Mouse (Mus musculus): ENCODE measurements around the gene Epb41l2. TPM values are rescaled to one million over a fixed set of nuclear protein-coding genes. Genes with fewer than 3 reads are reported as not detected.

The Epb41l2 gene
- polyA plus RNA-seq, 1 experiment from 2014 or later, result 9.0 TPM

GRCm38 (mm10) chr10:25330094-25330493, 29.5 kb upstream of the Epb41l2 start:
- H3K4me1 ChIP-seq (replicated peaks), result no peaks in the 10 kb centered on the region
- no peaks in the 10 kb centered on the region for H3K27me3 ChIP-seq
- H3K27ac ChIP-seq, result no peak overlapping the region
- 72% methylated on average over 7 of the region's 7 CpGs for WGBS (ENCODE audit: insufficient replicate concordance)
- no peak overlapping the region for H3K4me2 ChIP-seq
- H3K4me3 ChIP-seq (replicated peaks), result no peak overlapping the region
- no peaks in the 10 kb centered on the region for H3K9me3 ChIP-seq (replicated peaks)
- DNase-seq (no peak), ATAC-seq (ENCODE audit: low read depth) (no peak)
- no peaks in the 10 kb centered on the region for H3K36me3 ChIP-seq
- no peak overlapping the region for H3K9ac ChIP-seq

DNA sequence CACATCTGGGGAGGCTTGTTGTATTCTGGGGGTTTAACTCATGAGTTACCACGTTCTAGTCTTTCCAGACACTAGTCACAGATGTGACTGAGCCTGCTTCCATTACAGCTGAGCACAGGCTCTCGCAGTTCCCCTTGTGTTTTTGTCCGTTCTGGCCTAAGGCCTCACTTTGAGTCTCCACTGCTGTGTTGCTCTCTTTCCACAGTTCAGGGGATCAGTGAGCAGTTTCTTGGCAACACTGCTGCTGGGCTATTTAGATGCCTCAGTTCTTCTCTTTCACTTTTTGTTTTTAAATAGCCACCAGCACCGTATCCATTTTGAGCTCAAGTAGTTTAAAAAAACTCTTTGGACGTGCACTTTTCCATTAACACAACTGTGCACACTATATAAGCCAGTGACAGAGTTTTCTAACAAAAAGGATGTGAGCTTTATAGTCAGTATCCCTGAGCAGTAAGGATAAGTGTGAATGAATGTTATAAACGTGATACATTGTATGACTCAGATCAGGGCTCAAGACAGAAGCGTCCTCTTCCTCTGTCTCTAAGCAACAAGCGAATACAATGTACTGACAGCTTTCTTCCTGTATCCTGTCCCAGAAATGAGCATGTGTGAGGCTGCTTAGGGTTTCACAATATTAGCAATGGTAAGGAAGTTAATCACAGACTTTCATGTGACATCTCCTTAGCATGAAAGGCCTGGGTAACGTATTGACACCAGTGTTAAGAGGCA, 28.1 kb upstream of the Epb41l2 start:
- H3K36me3 ChIP-seq, result no peaks in the 10 kb centered on the region
- H3K4me3 ChIP-seq (replicated peaks), result no peak overlapping the region
- H3K4me1 ChIP-seq (replicated peaks), result no peaks in the 10 kb centered on the region
- DNase-seq (no peak), ATAC-seq (ENCODE audit: low read depth) (no peak)
- 62% methylated on average over 9 of the region's 9 CpGs for WGBS (ENCODE audit: insufficient replicate concordance)
- H3K9ac ChIP-seq, result no peak overlapping the region
- no peaks in the 10 kb centered on the region for H3K27me3 ChIP-seq
- no peaks in the 10 kb centered on the region for H3K9me3 ChIP-seq (replicated peaks)
- H3K27ac ChIP-seq, result no peak overlapping the region
- no peak overlapping the region for H3K4me2 ChIP-seq

- Histone ChIP-seq H3K4me2 (no peak overlapping the region), H3K27me3 (no peaks in the 10 kb centered on the region), H3K4me1 (replicated peaks) (no peaks in the 10 kb centered on the region), H3K9me3 (replicated peaks) (no peaks in the 10 kb centered on the region), H3K27ac (no peak overlapping the region), H3K9ac (no peak overlapping the region), H3K36me3 (no peaks in the 10 kb centered on the region), H3K4me3 (replicated peaks) (no peak overlapping the region)
- no peak for ATAC-seq (ENCODE audit: low read depth)
- WGBS (ENCODE audit: insufficient replicate concordance), result 66% methylated on average over 4 of the region's 4 CpGs
- DNase-seq, result no peak
Measured at GRCm38 (mm10) chr10:25333390-25334079, 26.1 kb upstream of the Epb41l2 start.

DNA sequence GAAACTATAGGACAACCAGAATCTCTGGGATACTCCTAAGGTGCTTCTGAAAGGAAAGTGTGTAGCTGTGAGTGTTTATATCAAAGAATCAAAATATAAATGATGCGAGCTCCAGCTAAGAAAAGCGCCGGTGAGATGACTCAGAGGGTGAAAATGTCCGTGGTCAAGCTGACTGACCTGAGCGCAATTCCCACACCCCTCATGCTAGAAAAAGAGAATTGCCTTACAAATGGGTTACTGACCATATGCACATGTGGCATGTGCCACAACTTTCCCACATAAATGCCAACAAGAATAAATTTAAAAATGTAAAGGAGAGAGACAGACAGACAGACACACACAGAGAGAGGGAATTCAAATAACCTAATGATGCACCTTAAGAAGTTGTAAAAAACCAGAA, 18.9 kb upstream of the Epb41l2 start:
- DNase-seq, result no peak
- 78% methylated on average over 5 of the region's 5 CpGs for WGBS (ENCODE audit: insufficient replicate concordance)
- Histone ChIP-seq H3K9ac (no peak overlapping the region), H3K4me3 (replicated peaks) (no peak overlapping the region), H3K4me1 (replicated peaks) (no peaks in the 10 kb centered on the region), H3K9me3 (replicated peaks) (no peaks in the 10 kb centered on the region), H3K27ac (no peak overlapping the region), H3K36me3 (no peaks in the 10 kb centered on the region), H3K4me2 (no peak overlapping the region), H3K27me3 (no peaks in the 10 kb centered on the region)
- ATAC-seq (ENCODE audit: low read depth), result no peak

GRCm38 (mm10) chr10:25342801-25343200, 16.8 kb upstream of the Epb41l2 start:
- H3K9ac ChIP-seq, result no peak overlapping the region
- no peak overlapping the region for H3K4me3 ChIP-seq (replicated peaks)
- H3K4me2 ChIP-seq, result no peak overlapping the region
- H3K27me3 ChIP-seq, result no peaks in the 10 kb centered on the region
- H3K9me3 ChIP-seq (replicated peaks), result no peaks in the 10 kb centered on the region
- no peak for ATAC-seq (ENCODE audit: low read depth)
- H3K4me1 ChIP-seq (replicated peaks), result no peaks in the 10 kb centered on the region
- DNase-seq, result no peak
- H3K36me3 ChIP-seq, result no peaks in the 10 kb centered on the region
- no peak overlapping the region for H3K27ac ChIP-seq

DNA sequence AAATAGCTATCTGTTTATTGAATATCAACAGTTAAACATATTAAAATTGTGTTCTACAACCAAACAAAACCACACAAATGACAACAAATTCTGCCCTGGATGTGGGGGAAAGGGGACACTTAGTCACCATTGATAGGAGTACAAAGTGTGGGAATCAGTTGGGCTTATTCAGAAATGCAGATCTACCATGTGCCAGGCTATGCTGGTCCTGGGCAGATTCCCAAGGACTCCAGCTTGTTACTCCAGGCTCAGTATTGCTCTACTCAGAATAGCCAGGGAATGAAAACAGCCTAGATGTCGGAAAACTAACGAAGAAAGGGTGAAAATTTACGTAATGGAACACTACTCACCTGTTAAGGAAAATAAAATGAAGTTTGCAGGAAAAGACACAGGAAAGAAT, 5.7 kb upstream of the Epb41l2 start:
- Histone ChIP-seq H3K4me3 (replicated peaks) (no peak overlapping the region), H3K4me1 (replicated peaks) (0 out of 2 replicates have a peak, but pooled peaks cover 2% of the 10 kb centered on the region), H3K4me2 (no peak overlapping the region), H3K9me3 (replicated peaks) (no peaks in the 10 kb centered on the region), H3K27me3 (0 out of 2 replicates have a peak, but pooled peaks cover 3% of the 10 kb centered on the region), H3K9ac (no peak overlapping the region), H3K36me3 (no peaks in the 10 kb centered on the region), H3K27ac (no peak overlapping the region)
- ATAC-seq (ENCODE audit: low read depth) (no peak), DNase-seq (no peak)
- WGBS (ENCODE audit: insufficient replicate concordance), result 77% methylated on average over 3 of the region's 3 CpGs

- Histone ChIP-seq H3K27ac (no peak overlapping the region), H3K9me3 (replicated peaks) (no peaks in the 10 kb centered on the region), H3K4me2 (no peak overlapping the region), H3K36me3 (no peaks in the 10 kb centered on the region), H3K27me3 (0 out of 2 replicates have a peak, but pooled peaks cover 3% of the 10 kb centered on the region), H3K4me3 (replicated peaks) (no peak overlapping the region), H3K9ac (no peak overlapping the region), H3K4me1 (replicated peaks) (peaks cover 6% of the 10 kb centered on the region)
- ATAC-seq (ENCODE audit: low read depth), result no peak
- DNase-seq, result no peak
- WGBS (ENCODE audit: insufficient replicate concordance), result 79% methylated on average over 7 of the region's 7 CpGs
Measured at GRCm38 (mm10) chr10:25354390-25354789, 5.2 kb upstream of the Epb41l2 start.

DNA sequence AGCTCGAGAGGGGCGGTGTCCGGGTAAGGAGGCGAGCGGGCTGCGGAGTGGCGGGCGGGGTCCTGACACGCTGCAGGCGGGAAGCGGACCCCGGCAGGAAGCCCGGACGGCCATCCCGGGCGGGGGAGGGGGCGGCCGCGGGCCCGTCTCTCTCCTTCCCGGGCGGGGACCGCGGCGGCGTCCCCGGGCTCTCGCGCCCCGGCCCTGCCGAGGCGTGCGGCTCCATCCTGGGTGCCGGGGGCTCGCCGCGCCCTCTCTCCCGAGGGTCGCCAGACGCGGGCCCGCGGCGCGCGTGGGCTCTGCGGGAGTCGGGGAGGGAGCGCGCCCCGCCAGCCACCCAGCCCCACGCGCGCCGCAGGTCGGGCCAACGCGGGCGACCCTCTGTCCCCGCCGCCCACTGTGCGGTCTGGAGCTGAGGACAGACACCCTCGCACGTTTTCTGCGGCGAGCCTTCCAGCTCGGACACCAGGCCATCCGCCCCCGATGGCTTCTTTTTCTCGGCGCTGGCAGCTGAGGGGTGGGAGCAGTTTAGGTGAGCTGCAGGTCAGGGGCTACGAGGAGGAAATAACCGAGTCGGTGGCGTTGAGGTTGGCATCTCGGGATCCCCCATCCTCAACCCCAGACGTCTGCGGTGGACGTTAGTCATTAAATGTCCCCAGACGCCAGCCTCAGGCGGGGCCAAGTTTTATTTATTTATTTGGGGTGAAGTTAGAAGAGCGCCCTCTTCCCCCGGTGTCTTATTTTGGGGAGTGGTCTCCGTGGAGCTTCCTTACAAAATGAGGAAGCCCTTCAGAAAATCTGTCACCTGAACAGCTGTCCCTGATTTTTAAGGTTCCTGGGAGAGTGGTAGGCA, 587 bp downstream of the Epb41l2 start:
- peak overlapping the region; percentile 83 for H3K9ac ChIP-seq
- peak; percentile 62; the same call in 1 of the 2 replicates for ATAC-seq (ENCODE audit: low read depth)
- peak; percentile 4 for DNase-seq
- peaks cover 19% of the 10 kb centered on the region for H3K27me3 ChIP-seq
- H3K4me2 ChIP-seq, result peak overlapping the region; percentile 95
- no peaks in the 10 kb centered on the region for H3K9me3 ChIP-seq (replicated peaks)
- peak overlapping the region; percentile 66 for H3K27ac ChIP-seq
- peaks cover 22% of the 10 kb centered on the region for H3K4me1 ChIP-seq (replicated peaks)
- no peaks in the 10 kb centered on the region for H3K36me3 ChIP-seq
- H3K4me3 ChIP-seq (replicated peaks), result peak overlapping the region; percentile 81
- 1% methylated on average over 69 of the region's 84 CpGs for WGBS (ENCODE audit: insufficient replicate concordance)

GRCm38 (mm10) chr10:25362235-25362634, 2.6 kb downstream of the Epb41l2 start:
- WGBS (ENCODE audit: insufficient replicate concordance), result 57% methylated on average over 6 of the region's 6 CpGs
- peak overlapping the region; percentile 36 for H3K4me2 ChIP-seq
- H3K4me1 ChIP-seq (replicated peaks), result peaks cover 30% of the 10 kb centered on the region
- H3K36me3 ChIP-seq, result no peaks in the 10 kb centered on the region
- H3K9me3 ChIP-seq (replicated peaks), result no peaks in the 10 kb centered on the region
- H3K27me3 ChIP-seq, result peaks cover 19% of the 10 kb centered on the region
- H3K4me3 ChIP-seq (replicated peaks), result no peak overlapping the region
- no peak for DNase-seq
- H3K9ac ChIP-seq, result no peak overlapping the region; the same call in 1 of the 2 replicates
- no peak for ATAC-seq (ENCODE audit: low read depth)
- H3K27ac ChIP-seq, result no peak overlapping the region

DNA sequence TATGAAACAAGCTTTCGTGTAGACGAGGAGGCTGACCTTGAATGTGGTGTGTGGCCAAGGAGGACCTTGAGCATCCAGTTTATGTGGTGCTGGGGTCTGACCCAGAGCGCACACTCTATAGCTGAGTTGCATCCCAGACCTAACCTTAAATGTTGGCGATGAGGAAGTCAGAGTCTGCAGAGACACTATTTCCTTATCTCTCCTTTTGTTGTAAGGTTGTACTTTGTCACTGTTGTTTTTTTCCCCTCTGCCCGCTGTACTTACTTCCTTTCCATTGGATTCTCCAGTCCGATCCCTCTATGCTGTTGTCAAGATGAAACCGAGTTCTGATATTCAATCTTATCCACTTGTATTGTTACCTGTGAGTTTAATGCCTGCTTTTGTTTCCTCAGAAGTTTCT, 5.6 kb downstream of the Epb41l2 start:
- Histone ChIP-seq H3K9ac (no peak overlapping the region), H3K27ac (no peak overlapping the region), H3K27me3 (peaks cover 16% of the 10 kb centered on the region), H3K9me3 (replicated peaks) (no peaks in the 10 kb centered on the region), H3K4me3 (replicated peaks) (no peak overlapping the region), H3K36me3 (no peaks in the 10 kb centered on the region), H3K4me2 (no peak overlapping the region), H3K4me1 (replicated peaks) (peaks cover 19% of the 10 kb centered on the region)
- DNase-seq (no peak), ATAC-seq (ENCODE audit: low read depth) (no peak)
- WGBS (ENCODE audit: insufficient replicate concordance), result 53% methylated on average over 7 of the region's 7 CpGs

DNA sequence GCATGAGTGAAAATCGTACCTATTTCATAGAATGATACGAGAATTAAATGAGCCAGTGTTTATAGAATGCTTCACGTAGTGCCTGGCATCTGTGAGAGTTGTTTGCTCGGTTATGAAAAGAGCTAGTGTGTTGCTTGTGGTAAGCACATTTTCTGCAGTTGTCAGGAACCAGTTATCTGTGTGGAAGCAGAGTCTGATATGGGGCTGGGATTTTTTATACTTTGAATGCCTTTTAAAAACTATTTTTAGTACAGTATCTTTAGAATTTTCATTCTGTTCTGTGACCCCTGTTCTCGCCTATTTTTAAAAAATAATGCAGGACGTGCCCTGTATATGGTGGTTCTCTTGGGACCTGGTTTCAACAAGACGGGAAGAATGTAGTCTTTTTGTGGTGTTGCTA, 6.1 kb downstream of the Epb41l2 start:
- Histone ChIP-seq H3K36me3 (no peaks in the 10 kb centered on the region), H3K4me2 (no peak overlapping the region), H3K27ac (no peak overlapping the region), H3K9ac (no peak overlapping the region), H3K9me3 (replicated peaks) (no peaks in the 10 kb centered on the region), H3K4me3 (replicated peaks) (no peak overlapping the region), H3K4me1 (replicated peaks) (peaks cover 13% of the 10 kb centered on the region), H3K27me3 (peaks cover 10% of the 10 kb centered on the region)
- ATAC-seq (ENCODE audit: low read depth) (no peak), DNase-seq (no peak)
- 50% methylated on average over 7 of the region's 7 CpGs for WGBS (ENCODE audit: insufficient replicate concordance)

Data from liver, embryonic 13.5 days (tissue).